Mouse (Mus musculus) left cerebral cortex, adult 2 months (tissue): ENCODE data around the gene Bcas3. TPM values are rescaled to one million over a fixed set of nuclear protein-coding genes. Genes with fewer than 3 reads are reported as not detected.

Source experiments
- DNase-seq, 2 experiments: peaks; one replicate each; pipeline ENCODE4 v3.0.0; 2021 to 2022; ENCODE audit warnings: low spot score in 2 of 2, mixed read lengths in 1 of 2; ENCODE audit errors: extremely low spot score in 1 of 2
- H3K27ac ChIP-seq: fragments of 200-600 bp; 2 replicates; pipeline ENCODE4 v1.8.1; 2022
- H3K4me3 ChIP-seq: fragments of 200-600 bp; 2 replicates; pipeline ENCODE4 v1.8.1; 2022
- CTCF ChIP-seq: fragments of 200-600 bp; IDR thresholded peaks from 2 replicates; pipeline ENCODE4 v1.8.1; 2022; ENCODE audit warnings: antibody characterized with exemption, mild to moderate bottlenecking, moderate library complexity
- intact Hi-C: fragments of 180-260 bp; cut with DNase I; formaldehyde crosslinking; loops from one replicate; pipeline ENCODE4 v1.15.1; 2025
- total RNA-seq, 2 experiments: library from RNA; stranded (reverse); gene quantifications; 2 replicates each; pipeline ENCODE4 v1.2.3; 2021

Gene Bcas3
- total RNA-seq, 2 experiments from 2014 or later: 69.1 to 73.0 TPM

DNA sequence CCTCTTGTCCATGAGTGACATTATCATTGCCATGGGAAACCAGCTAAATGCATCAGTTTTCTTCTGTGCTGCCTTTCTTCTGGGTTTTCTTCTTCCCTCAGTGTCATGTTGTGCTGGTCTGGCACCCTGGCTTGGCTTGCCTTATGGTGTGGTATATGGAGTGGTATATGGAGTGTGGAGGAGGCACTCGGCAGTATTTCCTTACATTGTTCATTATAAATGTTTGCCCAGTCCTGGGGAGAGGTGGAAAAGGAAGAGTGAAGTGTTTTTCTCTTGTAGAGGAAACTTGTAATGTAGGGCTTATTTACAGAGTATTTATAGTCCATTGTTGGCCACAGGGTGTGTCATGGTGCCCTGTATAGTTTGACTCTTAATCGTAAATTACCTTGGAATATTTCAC, 212.1 kb downstream of the Bcas3 start:
- H3K27ac ChIP-seq: no peak overlapping the region
- H3K4me3 ChIP-seq: no peak overlapping the region
- TF ChIP-seq CTCF: no peak
- intact Hi-C loops: no loop called here
- DNase-seq: no peak

GRCm38 (mm10) chr11:85571040-85571439, 218.1 kb downstream of the Bcas3 start:
- intact Hi-C loops: no loop called here
- no peak overlapping the region for H3K4me3 ChIP-seq
- no peak overlapping the region for H3K27ac ChIP-seq
- DNase-seq: no peak
- TF ChIP-seq CTCF: no peak

- Histone ChIP-seq H3K4me3 (no peak overlapping the region), H3K27ac (no peak overlapping the region)
- no peak for DNase-seq
- intact Hi-C loops: no loop called here
- TF ChIP-seq CTCF: no peak
Measured at GRCm38 (mm10) chr11:85571936-85572335, 219.0 kb downstream of the Bcas3 start.

DNA sequence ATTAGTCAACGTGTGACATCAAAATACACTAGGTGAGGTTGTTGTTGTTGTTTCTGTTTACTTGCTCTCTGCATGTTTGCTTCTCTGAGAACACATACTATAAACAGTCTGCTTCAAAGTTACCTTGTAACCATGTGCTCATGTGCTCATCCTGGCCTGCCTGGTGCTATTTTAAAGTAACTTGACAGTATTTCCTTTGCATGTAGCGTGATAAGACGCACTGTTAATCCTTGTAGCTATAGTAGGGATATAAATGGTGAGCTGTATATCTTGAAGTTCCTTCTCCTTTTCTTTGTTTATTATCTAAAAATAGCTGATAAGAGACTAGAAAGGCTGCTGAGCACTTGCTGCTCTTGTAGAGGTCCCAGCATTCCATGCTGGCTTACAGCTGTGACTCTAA, 219.6 kb downstream of the Bcas3 start:
- DNase-seq: no peak
- Histone ChIP-seq H3K27ac (no peak overlapping the region), H3K4me3 (no peak overlapping the region)
- TF ChIP-seq CTCF: no peak
- intact Hi-C loops: no loop called here

DNA sequence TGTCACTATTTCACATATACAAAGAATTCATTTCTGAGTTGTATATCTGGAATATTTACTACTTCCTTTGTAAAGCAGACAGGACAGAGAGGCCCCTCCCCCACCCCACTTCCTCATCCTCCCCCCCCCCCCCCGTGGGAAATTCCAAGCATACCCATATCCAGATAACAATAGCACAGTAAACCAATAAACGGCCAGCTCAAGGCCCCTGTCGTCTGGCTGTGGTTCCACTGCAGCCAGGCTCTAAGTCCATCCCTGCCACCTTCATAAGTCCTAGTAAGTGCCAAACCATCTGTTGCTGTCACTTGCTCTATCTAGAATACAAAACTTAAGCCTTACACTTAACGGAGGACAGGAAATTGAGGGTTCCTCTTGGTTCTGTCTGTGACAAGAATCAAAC, 221.5 kb downstream of the Bcas3 start:
- TF ChIP-seq CTCF: no peak
- intact Hi-C loops: no loop called here
- Histone ChIP-seq H3K27ac (no peak overlapping the region), H3K4me3 (no peak overlapping the region)
- no peak for DNase-seq

DNA sequence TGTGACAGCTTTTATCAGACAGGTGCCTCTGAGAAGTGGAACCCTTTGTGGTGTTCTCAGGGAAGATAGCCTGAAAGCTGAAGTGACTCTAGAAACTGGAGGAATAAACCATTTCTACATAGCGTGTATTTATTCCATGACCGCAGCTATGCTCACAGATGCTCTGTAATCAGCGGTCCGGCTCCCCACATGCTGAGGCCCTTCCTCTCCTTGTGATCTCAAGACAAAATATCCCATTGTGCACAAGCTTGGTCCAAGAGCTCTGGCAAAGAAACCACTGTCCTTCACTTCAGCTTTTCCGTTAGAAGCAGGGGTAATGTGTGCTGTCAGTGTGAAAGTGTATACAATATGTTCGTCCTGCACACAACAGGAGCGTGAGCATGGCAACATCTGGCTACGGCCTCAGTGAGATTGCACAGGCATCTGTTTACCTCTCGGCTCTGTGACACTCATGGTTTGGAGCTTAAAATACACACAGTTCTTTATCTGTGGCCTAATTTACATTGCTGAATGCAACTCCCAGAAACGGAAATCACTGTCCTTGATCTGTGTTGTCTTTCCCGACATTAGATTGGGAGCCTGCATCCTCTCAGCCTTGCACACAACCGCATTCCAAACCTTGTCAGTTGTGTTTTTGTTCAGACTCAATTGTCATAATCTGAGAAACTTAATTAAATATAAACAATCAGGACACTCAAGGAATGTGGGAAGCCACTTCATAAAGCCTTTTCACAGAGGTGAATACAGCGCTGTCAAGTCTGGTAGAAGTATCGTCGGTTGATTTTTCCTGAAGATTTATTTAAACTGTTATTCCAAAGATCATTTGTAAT, 225.1 kb downstream of the Bcas3 start:
- intact Hi-C loops: no loop called here
- no peak for TF ChIP-seq CTCF
- DNase-seq: no peak
- H3K27ac ChIP-seq: no peak overlapping the region
- no peak overlapping the region for H3K4me3 ChIP-seq

GRCm38 (mm10) chr11:85584086-85584485, 231.1 kb downstream of the Bcas3 start:
- no peak overlapping the region for H3K4me3 ChIP-seq
- TF ChIP-seq CTCF: no peak
- DNase-seq: no peak
- no peak overlapping the region for H3K27ac ChIP-seq
- intact Hi-C loops: no loop called here

DNA sequence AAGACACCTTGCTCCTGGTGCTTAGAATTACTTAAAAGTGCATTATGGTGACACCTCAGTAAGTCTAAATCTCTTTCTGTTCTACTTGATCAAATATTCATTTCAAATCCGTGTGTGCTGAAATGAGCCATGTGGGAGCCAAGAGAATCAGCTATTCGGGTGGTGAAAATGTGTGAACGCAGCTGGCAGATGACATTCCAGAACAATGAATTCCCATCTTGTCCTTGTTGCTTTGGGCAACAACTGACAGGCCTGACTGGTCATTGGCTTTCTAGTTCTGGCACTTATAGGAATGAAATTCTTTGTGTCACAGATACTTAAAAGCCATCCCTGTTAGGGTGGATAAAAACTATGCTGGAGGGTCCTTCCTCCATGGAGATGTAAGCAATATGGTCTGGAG, 240.7 kb downstream of the Bcas3 start:
- intact Hi-C loops: no loop called here
- no peak for TF ChIP-seq CTCF
- H3K4me3 ChIP-seq: no peak overlapping the region
- DNase-seq: no peak
- no peak overlapping the region for H3K27ac ChIP-seq

DNA sequence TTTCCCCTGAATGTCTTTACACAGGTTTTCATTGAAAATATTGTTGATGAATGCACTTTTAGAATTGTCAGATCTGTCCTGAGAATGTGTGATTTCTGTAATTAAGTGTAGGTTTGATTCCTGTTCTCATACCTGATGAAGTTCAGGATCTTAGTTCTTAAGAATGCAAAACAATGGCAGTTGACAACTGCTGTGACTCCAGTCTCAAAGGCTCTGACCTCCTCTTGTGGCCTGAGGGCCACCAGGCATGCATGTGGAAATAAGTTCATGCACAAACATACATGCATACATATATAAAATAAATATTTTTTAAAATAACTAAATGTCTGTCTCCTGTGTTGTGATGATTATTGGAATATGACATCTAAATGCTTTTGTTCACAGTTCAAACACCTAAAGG, 246.3 kb downstream of the Bcas3 start:
- no peak for TF ChIP-seq CTCF
- Histone ChIP-seq H3K4me3 (no peak overlapping the region), H3K27ac (no peak overlapping the region)
- no peak for DNase-seq
- intact Hi-C loops: no loop called here

DNA sequence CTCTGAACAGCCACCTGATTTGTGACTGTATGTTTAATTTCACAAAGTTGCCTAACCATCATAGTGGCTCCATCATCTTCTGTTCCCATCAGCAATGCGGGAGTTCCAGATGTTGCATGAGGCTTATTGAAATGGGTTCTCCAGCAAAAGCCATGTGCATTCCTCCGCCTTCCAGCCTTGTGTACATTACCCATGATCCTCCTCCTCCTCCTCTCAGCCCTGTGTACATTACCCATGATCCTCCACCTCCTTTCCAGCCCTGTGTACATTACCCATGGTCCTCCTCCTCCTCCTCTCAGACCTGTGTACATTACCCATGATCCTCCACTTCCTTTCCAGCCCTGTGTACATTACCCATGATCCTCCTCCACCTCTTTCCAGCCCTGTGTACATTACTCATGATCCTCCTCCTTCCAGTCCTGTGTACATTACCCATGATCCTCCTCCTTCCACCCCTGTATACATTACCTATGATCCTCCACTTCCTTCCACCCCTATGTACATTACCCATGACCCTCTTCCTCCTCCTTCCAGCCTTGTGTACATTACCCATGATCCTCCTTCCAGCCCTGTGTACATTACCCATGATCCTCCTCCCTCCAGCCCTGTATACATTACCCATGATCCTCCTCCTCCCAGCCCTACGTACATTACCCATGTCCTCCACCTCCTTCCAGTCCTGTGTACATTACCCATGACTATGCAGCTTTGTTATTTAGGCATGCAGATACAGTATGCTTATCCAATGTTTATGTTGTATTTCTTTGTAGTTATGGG, 250.8 kb downstream of the Bcas3 start:
- DNase-seq: no peak
- Histone ChIP-seq H3K27ac (no peak overlapping the region), H3K4me3 (no peak overlapping the region)
- TF ChIP-seq CTCF: no peak
- intact Hi-C loops: no loop called here

DNA sequence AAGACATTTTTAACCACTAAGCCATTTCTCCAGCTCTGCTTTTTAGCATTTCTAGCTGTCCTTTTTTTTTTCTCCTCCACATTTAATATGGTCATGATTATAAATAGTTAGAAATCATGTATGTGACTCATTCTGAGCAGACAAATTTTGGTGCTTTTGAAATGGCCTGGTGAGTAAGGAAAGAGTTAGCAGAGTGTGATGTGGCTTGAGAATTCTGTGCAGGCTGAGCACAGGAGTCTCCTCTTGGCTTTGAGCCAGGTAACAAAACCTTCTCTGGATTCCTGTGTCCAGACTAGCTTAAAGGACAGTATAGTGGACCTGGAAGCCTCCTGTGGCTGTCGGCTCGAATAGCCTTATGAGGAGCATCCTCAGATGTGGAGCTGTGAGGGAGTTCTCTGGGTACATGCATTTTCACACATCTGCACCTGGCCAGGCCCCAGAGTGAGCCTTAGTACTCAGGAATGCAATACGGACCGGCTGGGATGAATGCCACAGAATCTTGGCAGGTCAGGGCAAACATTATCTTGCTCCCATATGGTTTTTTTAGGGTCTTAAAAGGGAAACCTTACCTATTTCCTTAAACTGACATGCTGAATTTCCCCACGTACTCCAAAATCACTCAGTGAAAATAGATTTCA, 256.5 kb downstream of the Bcas3 start:
- intact Hi-C loops: no loop called here
- no peak for TF ChIP-seq CTCF
- DNase-seq: no peak
- Histone ChIP-seq H3K4me3 (no peak overlapping the region), H3K27ac (no peak overlapping the region)

DNA sequence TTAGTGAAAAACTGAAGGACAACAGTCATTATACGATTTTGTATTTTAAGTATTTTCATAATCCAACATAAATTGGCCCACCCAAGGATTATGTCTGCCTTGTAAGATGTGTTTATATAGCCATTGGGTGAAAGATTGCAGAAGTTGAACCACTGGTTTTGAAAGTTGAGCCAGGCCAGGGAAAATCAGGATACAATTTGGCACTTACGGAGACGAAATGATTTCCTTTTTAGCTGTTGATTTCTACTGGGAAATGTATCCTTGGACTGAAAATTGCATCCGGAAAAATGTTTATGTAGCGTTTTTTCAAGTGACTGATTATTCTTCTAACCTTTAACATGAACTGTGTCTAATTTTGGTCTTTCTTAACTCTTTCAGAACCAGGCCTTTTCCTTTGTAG, 260.1 kb downstream of the Bcas3 start:
- intact Hi-C loops: no loop called here
- H3K4me3 ChIP-seq: no peak overlapping the region
- no peak for TF ChIP-seq CTCF
- no peak overlapping the region for H3K27ac ChIP-seq
- no peak for DNase-seq
